Mouse (Mus musculus) heart, adult 11 months (tissue): ENCODE data around the gene Gm43738.

Source experiments
- DNase-seq: peaks from one replicate; pipeline ENCODE4 v3.0.0; 2022

Gene Gm43738

GRCm38 (mm10) chr3:89100811-89101210, at the start of gene Gm43738:
Gene Gm43738, minus strand, starts transcription at chr3:89101099.
- peak; percentile 93 for DNase-seq

DNA sequence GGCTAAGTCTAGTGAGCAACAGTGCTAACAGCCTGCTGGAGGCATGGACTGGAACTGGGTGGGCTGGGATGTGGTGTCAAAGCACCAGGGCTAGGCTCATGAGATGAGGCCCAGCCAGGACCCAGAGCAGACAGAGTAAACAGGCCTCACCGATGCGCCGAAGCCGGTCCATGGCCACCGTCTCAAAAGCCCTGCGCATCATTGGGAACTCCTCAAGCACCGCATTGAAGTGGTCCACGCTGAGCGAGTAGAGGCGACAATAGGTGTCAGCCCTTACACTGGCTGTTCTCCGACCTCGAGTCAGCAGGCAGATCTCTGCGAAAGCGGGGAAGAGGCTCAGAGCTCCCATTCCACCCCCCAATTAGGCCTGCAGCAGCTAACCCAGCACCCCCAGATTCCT, 47.7 kb upstream of the Gm43738 start:
- peak; percentile 86 for DNase-seq

DNA sequence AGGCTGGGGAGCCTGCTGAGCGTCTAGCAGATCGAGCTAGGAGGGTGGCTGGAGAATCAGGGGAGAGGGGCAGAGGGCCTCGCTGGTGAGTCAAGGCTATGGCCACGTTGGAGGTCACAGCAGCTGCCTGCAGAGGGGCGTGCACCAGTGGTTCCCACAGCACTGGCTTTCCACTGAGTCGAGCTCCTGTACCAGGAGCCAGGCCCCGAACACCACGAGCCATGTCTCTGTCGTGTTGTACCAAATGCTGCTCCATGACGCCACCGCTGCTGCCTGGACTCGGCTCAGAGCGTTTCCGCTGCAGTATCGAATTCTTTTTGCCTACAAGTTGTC, 47.0 kb upstream of the Gm43738 start:
- no peak for DNase-seq

DNA sequence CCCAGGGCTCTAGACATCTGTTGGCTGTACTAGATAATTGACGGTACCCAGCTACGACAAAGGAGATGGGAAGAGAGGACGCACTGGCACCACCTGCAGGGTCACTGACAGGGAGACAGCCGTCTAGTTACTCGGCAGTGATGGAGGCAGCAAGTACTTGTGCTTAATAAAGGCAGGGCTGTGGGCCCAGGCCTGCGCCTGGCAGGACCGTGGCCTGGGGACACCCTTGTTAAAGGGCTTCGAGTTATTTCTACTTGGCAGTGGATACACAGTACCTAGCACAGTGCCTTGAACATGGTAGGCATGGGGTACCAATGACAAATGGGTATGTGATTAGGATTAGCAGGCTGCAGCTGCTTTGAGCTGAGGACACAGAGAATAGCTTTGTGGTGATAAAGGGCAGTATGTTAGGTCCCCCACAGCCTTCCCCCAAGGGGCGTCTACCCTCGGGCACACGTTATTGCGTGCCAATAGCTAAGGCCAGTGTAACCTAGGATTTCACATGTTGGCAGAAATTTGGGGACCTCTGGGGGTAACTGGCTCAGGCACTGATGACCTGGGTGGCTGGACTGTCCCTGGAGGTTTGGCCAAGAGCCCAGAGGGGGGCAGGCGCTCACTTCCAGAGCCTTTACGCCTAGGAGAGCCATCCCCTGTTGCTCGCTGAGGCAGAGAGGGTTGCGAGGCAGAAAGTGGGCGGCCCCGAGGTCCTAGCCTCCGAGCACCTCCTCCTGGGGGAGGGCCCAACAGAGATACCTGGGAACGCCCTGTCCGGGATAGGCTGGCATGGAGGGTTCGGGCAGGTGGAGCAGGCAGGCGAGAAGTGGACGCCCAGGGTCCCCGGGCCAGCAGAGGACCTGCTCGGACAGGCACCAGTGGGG, 46.4 kb upstream of the Gm43738 start:
- DNase-seq: no peak

DNA sequence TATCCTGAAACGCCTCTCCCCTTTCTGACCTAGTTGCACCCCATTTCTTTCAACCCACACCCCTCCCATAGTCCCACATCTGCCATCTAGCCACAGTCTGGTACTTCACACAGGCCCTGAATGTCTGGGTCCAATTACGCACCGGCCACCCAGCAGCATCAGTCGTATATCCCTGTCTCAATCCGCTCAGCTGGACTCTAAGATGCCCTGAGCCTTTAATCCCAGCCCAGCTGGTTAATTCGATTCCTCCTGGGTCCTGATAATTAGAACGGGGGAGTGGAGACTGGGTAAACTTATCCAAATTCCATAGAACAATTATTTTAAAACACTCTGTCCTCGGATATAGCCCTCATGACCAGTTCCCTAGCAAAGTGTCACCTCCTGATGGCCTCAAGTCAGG, 44.7 kb upstream of the Gm43738 start:
- DNase-seq: no peak

GRCm38 (mm10) chr3:89144821-89145220, 43.9 kb upstream of the Gm43738 start:
- DNase-seq: no peak

DNA sequence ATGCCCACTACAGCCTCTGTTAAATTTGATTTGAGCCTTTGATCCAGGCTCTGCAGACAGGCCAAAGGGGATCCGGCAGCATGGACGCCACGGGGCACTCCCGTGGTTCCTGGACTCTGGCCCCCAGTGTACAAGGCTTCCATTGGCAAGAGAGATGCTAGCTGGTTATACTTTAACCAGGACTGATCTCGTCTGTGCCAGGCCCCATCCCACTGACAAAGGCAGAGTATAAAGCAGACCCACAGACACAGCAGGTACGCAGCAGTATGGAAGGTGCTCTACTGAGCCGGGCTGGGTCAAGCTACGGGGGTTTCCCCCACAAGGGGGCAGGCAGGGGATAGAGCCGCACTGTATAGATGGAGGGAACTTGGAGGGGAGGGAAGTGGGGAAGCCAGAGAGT, 35.5 kb upstream of the Gm43738 start:
- DNase-seq: no peak

DNA sequence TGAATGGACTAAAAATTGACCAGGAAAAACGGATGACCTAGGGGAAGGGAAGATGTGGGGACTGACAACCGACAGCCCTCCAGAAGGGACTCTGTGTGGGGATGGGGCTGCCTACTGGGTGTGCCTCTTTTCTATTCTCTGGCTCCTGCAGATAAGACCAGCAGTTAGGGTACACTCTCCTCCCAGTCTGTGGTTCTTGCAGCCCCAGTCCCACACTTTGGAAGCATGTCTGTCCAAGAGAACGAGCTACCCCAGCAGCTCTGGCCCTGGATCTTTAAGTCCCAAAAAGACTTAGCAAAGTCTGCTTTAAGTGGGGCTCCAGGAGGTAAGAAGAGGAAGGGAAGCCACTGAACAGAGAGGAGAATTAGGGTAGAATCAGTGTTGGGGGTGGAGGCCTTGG, 35.1 kb upstream of the Gm43738 start, which contains the start of gene Pklr:
Gene Pklr (plus strand): TSS at position 185 of the 400 bp plus-strand sequence.
- DNase-seq: no peak

DNA sequence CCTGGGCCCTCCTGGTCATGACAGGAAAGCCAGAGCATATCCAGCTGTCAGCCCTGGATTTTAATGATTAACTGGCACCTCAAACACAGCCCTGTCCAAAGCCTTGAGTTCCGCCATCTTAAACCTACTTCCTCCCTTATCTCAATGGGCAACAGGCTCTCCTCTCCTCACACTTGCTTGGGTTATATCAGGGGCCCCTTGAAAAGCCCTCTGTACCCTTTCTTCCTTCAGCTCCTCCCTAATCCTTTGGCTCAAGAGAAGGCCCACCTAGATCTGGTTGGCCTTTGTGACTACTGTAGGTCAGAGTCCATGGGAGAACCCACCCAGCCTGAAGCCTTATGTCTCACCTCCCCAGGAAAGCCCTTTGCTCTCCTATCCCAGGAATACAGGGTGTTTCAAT, 32.9 kb upstream of the Gm43738 start:
- no peak for DNase-seq

- DNase-seq: no peak
These were observed 32.2 kb upstream of the Gm43738 start for GRCm38 (mm10) chr3:89133063-89133450.

DNA sequence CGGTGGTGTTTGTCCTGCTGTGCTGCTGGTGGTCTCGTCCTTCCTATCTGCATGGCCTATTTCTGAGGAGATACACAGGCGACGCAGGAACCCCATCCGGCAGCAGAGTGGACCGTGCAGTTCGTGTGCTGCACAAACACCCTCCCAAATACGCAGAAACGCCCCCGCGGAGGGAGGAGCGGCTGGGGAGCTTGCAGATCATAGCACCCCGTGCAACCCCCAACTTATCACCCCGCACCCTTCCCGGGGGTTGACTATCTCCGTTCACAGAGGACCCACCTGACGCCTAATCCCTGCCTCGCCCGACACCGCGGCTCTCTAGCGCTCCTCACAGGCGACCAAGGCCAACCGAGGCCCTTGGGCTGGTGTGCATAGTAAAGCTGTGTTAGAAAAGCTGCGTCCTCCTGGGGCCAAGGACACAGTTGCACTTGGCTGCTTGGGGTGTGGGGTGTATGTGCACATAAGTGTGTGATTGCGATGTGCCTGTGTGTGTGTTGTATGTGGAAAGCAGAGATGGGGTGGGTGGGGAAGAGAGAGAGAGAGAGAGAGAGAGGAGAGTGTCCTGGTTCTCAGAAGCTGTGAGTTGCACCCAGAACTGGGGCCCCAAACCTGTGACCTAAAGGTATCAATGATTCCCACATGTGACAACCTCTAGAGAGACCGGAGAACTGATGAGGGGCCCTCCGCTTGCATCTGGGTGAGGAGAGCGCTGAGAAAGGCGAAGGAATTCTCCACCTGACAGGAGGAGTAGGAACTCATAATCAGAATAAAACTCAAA, 31.6 kb upstream of the Gm43738 start:
- DNase-seq: no peak

GRCm38 (mm10) chr3:89131816-89132215, 30.9 kb upstream of the Gm43738 start:
- DNase-seq: no peak

DNA sequence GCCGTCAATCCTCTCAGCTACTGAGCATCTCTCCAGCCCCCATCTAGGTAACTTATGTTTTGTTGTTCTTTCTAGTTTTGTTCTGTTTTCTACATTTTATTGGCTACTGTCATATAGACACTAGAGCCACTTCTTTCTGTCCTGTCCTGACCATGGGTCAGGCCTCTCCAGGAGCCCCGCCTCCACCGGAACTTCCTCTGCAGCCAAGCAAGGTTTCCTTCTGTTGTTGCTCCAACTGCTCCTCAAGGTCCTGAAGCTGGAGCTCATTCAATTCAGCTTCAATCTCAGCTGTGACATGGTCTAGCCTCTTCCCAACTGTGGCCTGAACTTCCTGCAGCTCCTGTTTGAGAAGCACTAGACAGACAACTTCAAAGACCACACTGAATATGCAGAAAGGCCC, 29.0 kb upstream of the Gm43738 start:
- DNase-seq: no peak

DNA sequence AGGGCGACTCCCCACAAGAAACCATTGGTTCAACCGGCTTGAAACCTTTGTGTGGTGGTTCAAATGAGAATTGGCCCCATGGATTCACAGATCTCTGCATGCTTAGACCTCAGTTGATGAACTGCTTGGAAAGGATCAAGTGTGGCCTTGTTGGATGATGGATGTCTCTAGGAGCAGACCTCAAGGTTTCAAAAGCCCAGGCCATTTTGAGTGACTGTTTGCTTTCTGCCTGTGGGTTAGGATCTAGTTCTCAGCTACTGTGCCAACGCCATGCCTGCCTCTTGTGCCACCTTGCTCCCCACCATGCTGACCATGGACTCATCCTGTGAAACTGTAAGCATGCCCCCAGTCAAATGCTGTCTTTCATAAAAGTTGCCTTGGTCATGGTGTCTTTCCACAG, 25.1 kb upstream of the Gm43738 start:
- DNase-seq: no peak

- peak; percentile 87 for DNase-seq
These were observed 23.3 kb upstream of the Gm43738 start for GRCm38 (mm10) chr3:89124241-89124640.

- peak; percentile 90 for DNase-seq
These were observed 22.4 kb upstream of the Gm43738 start for GRCm38 (mm10) chr3:89123313-89123712.

DNA sequence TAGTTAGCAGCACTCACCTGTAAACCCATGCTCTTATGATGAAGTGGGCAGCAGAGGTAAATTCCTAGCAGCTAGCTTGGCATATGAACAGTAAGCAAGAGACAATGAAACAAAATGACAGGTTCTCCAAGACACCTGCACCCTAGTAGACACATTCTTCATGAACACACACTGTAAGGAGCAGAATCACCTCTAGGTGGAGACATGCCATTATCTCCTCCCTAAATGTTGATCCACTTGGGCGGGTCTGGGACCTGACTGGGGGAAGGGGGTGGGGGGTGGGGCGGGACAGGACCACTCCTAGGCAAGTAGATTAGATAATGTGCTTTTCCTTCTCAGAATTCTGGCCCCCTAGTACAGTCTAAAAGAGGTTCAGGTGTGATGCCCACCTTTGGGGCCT, 14.6 kb upstream of the Gm43738 start:
- peak; percentile 78 for DNase-seq

GRCm38 (mm10) chr3:89113058-89113457, 12.2 kb upstream of the Gm43738 start:
- no peak for DNase-seq

- DNase-seq: no peak
These were observed 7.2 kb upstream of the Gm43738 start for GRCm38 (mm10) chr3:89108146-89108545.

- DNase-seq: no peak
These were observed 6.6 kb upstream of the Gm43738 start for GRCm38 (mm10) chr3:89107545-89107944.

- DNase-seq: no peak
These were observed 6.0 kb upstream of the Gm43738 start for GRCm38 (mm10) chr3:89106881-89107280.

DNA sequence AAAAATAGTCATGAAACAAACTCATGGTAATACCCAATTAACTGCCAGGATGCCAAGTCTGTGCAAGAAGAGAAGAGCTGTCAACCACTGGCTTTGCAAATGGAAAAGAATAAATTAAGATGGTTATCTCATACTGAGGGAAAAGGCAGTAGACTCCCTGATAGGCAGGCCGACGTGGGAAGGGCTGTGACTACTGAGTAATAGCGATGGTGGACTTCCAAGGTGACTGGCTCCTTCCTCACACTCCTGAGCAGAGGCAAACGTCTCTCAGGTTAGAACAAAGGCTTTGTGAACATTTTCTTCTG, 2.3 kb upstream of the Gm43738 start:
- DNase-seq: peak; percentile 44

DNA sequence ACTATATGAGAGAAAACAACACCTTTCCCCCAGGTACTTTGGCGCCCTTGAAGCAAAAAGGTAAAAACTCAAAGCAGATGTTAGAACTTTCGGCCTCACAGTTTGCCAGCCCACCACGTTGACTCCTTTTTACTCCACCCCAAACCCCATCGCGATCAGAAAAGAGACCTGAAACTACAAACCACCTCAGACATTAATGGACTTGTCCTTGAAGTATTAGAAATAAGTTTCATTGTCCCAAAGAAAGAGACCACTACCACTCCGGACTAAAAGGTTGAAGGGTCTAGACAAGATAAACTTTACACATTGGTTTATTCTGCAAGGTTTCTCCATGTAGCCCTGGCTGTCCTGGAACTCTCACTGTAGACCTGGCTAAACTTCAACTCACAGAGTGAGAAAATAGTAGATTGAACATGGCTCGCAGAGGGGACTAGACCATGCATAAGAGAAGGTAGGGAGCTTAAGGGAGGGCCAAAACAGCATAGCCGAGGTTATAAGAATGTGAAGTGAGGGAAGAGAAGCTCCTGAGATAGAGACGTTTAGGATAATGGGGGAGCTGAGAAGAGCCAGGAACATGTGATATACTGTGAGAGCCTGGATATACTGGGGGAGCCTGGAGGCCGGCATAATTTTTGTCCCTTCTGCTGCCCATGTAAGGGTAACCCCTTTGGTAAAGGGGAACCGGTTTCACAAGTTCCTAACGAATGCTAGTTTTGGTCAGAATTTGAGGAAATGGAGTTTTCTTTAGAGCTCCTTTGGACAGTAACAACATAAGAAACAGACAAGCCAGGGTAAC, 1.8 kb upstream of the Gm43738 start:
- DNase-seq: peak; percentile 79
